Comparison of ENCODE assay signal across 19 mouse cellular contexts in the genomic region with DNA sequence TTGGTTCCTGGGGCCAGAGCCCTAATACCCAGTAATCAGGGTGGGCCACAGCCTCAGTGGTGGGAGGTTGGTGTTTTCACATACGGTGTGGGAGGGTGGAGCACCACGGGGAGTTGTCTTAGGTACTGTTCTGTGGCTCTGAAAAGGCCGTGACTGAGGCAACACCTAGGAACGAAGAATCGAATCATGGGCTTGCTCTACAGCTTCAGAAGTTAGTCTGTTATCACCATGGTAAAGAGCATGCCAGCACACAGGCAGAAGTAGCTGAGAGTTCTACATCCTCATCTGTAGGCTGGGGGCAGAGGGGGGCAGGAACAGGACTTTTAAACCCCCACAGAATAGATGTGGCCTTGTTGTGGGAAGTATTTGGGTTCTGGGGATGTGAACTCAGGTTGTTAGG.
DNase-seq lines count a peak whose midpoint lies in the region; ATAC-seq and TF ChIP-seq lines count a peak whose summit lies in the region.
"Had no signal": no experiment of that assay in that cellular context is flagged by ENCODE, and none has a peak within 500 bp of the region (broad histone marks: within the 10 kb centered on the region; RNA-seq: fewer than 3 reads in every experiment).

No protein-coding gene starts in this region.

- no peak overlapping the region for H3K4me2 ChIP-seq in forebrain, embryonic 13.5 days
- H3K4me2 ChIP-seq in forebrain, postnatal 0 days (ENCODE audit: low read depth), result no peak overlapping the region
- H3K4me2 ChIP-seq: midbrain, embryonic 11.5 days had no signal

- H3K4me1 ChIP-seq in forebrain, embryonic 13.5 days, result peaks cover 47% of the 10 kb centered on the region
- 0 out of 2 replicates have a peak, but pooled peaks cover 9% of the 10 kb centered on the region for H3K4me1 ChIP-seq in forebrain, postnatal 0 days (ENCODE audit: insufficient read depth)

- H3K27ac ChIP-seq in forebrain, embryonic 13.5 days, result peak overlapping the region; percentile 44; the same call in 1 of the 2 replicates
- H3K27ac ChIP-seq in forebrain, postnatal 0 days (ENCODE audit: low read depth, low read length), result no peak overlapping the region
- H3K27ac ChIP-seq in layer of hippocampus, adult 2 months, result peak overlapping the region; percentile 11; the same call in 1 of the 2 replicates
- H3K27ac ChIP-seq: gastrocnemius, adult 2 months; kidney, postnatal 0 days had no signal

- H3K27me3 ChIP-seq in forebrain, embryonic 13.5 days, result no peaks in the 10 kb centered on the region
- no peaks in the 10 kb centered on the region for H3K27me3 ChIP-seq in forebrain, postnatal 0 days (ENCODE audit: insufficient read depth, low read length)
- H3K27me3 ChIP-seq: CH12.LX had no signal

- H3K9ac ChIP-seq in forebrain, embryonic 13.5 days, result no peak overlapping the region
- H3K9ac ChIP-seq in forebrain, postnatal 0 days, result no peak overlapping the region

- 93% methylated on average over 5 of the region's 5 CpGs for WGBS in forebrain, embryonic 13.5 days
- 90% methylated on average over 5 of the region's 5 CpGs for WGBS in forebrain, postnatal 0 days

- no peak for ATAC-seq in forebrain, embryonic 13.5 days
- no peak for ATAC-seq in forebrain, postnatal 0 days
- peak; percentile 4 for ATAC-seq in CD4-positive, CD25-positive, alpha-beta regulatory T cell, adult 4 months
- ATAC-seq in megakaryocyte progenitor cell, adult 5-6 weeks (replicated peaks; ENCODE audit: poor library complexity), result peak; percentile 0; the same call in 1 of the 2 replicates

- no peaks in the 10 kb centered on the region for H3K9me3 ChIP-seq in forebrain, embryonic 13.5 days (replicated peaks)
- H3K9me3 ChIP-seq in forebrain, postnatal 0 days (ENCODE audit: low read length), result no peaks in the 10 kb centered on the region

- no peak overlapping the region for H3K4me3 ChIP-seq in forebrain, embryonic 13.5 days
- no peak overlapping the region for H3K4me3 ChIP-seq in forebrain, postnatal 0 days (ENCODE audit: low read depth, low read length)
- no peak overlapping the region for H3K4me3 ChIP-seq in layer of hippocampus, adult 2 months
- H3K4me3 ChIP-seq: gastrocnemius, adult 2 months had no signal

- TF ChIP-seq CTCF in forebrain, postnatal 0 days (IDR thresholded peaks at IDR 0.05; ENCODE audit: low read depth), result no peak
- TF ChIP-seq CTCF in layer of hippocampus, adult 2 months (conservative IDR thresholded peaks at IDR 0.05), result no peak

- no peaks in the 10 kb centered on the region for H3K36me3 ChIP-seq in forebrain, embryonic 13.5 days (ENCODE audit: poor library complexity, severe bottlenecking)
- no peaks in the 10 kb centered on the region for H3K36me3 ChIP-seq in forebrain, postnatal 0 days (ENCODE audit: insufficient read depth)

- DNase-seq in forebrain, postnatal 0 days, result no peak
- DNase-seq in layer of hippocampus, adult 2 months (ENCODE audit: low spot score in 2 of 2), result no peak
- DNase-seq in layer of hippocampus, postnatal 10 days (ENCODE audit: low spot score in 2 of 2), result no peak
- DNase-seq in gastrocnemius, postnatal 4 days (ENCODE audit: low spot score in 2 of 2), result no peak
- DNase-seq in gastrocnemius, postnatal 25 days, result no peak
- DNase-seq: adrenal gland, adult 8-10 months; cerebellum, adult 11 months; cerebellum, postnatal 14 days; gastrocnemius, adult 2 months; heart, postnatal 14 days; retina, postnatal 1 day; right cerebral cortex, postnatal 4 days; thymus, postnatal 25 days had no signal

Comparison
In these comparisons a context has a peak if more than half of its experiments do, and no peak if none do; other contexts are left out.
1. ATAC-seq: peak in CD4-positive, CD25-positive, alpha-beta regulatory T cell, adult 4 months (single experiment) and megakaryocyte progenitor cell, adult 5-6 weeks (single experiment); none in forebrain, embryonic 13.5 days (single experiment) and forebrain, postnatal 0 days (single experiment).